Mouse (Mus musculus): ENCODE data around the gene Cacna1f.

The Cacna1f gene

DNA sequence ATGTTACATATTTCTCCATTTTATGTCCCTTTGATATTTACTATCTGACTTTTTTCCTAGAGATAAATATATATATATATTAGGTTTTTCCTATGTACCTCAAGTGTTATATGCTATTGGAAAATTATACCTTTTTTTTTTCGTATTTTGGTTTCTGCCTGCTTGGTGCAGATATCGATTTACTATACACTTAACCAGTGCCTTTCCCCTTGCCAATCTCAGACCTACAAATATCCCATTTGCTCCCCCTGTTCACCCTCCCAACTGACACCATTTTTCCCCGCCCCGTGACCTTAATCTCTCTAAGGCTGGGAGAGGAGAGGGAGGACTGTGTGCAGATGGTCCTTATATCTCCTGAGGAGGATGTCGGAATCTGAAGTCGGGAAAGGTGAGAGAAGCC lies at the start of gene Cacna1f:
Gene Cacna1f, plus strand, starts transcription at position 301 of the 400 bp plus-strand sequence.
- DNase-seq (ENCODE audit: low spot score) = no peak

DNA sequence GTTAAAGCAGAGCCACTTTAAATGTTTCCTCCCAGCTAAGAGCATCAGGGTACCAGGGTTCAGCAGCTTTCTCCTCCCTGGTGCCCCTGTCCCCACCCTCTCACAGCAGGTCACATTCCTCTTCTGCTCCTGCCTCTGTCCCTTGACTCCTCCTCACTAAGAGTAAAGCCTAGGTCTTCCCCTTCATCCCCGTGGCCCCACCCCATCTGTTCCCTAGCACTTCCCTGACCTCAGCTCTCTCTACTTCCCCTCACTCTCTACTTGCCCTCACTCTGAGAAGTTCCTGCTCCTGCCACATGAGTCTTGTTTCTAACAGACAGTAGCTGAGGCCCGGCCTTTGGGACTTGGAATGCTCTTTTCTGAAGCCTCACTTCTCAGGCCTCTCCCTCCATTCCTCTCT lies 43.8 kb upstream of the Cacna1f start:
- DNase-seq (ENCODE audit: low spot score) = no peak

DNA sequence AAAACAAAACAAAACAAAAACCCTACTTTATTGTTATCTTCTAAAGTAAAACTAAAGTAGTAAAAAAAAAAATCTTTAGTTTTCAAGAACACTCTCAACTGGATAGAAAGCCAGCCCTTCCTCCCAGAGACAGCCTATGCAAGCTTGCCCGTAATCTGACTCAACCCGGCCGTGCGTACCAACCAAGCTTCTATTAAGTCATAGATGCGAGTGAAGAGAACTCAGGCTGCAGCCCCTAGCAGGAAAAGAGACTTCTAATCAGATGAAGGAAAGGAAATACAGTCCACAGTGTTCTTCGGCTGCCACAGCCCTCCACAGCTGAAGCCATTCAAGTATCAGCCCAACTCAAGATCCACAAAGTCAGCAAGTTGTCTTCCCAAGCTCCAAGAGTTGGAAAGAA lies 40.5 kb upstream of the Cacna1f start:
- DNase-seq (ENCODE audit: low spot score) = no peak

DNA sequence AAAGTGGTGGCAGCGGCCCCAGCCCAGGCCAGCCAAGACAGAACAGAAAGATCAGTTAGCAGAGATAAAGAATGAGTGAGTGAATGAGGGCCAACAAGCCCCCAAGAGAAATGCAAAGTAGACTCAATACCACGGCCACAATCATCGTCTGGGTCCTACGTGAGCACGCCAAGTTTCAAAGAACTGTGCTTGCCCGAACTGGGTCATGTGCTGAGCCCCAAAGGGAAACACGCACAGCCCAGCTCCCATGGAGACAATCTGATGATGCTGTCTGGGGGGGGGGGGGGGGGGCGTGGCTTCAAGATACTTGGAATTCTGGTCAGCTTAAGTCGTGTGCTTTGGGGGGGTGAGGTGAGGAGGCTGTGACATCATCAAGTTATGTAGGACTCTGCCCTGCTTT lies 39.4 kb upstream of the Cacna1f start:
- no peak for DNase-seq (ENCODE audit: low spot score)

DNA sequence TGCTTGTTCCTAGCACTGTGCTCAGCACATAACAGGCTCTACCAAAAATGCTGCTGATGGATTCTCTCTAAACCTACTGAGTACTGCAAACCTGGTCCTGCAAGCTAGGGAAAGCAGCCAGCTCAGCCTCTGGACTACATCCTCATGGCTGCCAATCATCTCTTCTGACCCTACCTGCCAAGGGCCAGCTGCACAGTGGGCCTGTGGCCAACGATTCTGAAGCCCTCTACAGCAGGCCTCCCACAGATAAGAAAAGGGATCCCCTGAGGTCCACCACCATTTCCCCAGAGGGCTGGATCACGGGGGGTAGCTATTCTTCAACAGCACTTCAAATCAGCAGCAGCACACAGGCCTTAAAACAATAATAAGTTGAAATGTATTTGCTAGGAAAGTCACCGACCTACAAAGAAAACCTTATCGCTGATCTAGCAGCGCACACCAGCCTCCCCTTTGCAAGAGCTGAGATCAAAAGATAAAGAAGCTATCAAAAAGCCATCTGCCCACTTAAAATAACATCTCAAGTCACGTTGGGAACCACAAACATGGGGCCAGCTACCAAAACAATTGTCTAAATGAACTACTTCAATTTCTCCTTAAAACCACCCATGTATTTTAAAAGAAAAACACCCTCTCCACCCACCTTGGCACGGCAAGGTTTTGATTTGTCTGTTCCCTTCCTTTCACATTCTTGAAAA lies 36.3 kb upstream of the Cacna1f start:
- no peak for DNase-seq (ENCODE audit: low spot score)

DNA sequence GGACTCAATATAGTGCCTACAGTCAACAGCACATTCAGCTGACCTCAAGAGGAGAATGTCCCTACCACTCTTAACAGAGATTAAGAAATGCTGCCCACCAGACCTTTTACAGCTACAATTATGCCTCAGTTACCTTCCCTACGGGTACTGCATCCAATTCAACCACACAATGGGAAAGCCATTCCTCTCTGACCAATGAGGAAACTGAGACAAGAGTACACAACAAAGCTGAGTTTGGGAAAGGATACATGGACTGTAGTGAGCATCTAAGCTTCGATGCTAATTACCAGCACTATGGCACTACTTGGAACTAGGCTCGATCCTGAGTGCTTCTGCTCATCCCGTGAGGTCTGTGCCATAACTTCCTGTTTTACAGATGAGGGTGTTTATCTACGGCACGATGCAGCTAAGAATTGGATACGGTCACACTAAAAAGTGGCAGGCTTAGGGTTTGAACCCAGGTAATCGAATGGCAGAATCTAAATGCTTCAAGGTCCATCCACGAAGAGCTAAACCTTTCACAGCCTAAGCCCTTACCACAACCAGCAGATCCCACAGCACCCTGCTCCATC lies 35.2 kb upstream of the Cacna1f start:
- no peak for DNase-seq (ENCODE audit: low spot score)

DNA sequence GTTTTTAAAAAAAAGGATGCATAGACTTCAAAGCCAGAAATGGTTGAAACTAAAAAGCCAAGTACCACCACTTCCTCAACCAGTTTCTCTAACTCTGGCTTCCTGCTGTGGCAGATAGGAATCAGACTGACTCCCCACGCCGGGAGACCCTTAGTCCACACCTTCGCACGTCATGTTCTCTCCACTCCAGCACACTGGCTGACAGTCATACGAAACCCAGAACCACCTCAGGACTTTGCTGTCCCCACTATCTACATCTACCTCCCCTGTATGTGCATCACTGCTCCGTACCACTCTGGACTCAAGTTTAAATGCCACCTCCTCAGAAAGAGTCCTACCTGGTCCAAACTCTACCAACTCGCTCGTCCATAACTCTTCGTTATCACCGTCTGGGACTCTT lies 34.4 kb upstream of the Cacna1f start:
- no peak for DNase-seq (ENCODE audit: low spot score)

DNA sequence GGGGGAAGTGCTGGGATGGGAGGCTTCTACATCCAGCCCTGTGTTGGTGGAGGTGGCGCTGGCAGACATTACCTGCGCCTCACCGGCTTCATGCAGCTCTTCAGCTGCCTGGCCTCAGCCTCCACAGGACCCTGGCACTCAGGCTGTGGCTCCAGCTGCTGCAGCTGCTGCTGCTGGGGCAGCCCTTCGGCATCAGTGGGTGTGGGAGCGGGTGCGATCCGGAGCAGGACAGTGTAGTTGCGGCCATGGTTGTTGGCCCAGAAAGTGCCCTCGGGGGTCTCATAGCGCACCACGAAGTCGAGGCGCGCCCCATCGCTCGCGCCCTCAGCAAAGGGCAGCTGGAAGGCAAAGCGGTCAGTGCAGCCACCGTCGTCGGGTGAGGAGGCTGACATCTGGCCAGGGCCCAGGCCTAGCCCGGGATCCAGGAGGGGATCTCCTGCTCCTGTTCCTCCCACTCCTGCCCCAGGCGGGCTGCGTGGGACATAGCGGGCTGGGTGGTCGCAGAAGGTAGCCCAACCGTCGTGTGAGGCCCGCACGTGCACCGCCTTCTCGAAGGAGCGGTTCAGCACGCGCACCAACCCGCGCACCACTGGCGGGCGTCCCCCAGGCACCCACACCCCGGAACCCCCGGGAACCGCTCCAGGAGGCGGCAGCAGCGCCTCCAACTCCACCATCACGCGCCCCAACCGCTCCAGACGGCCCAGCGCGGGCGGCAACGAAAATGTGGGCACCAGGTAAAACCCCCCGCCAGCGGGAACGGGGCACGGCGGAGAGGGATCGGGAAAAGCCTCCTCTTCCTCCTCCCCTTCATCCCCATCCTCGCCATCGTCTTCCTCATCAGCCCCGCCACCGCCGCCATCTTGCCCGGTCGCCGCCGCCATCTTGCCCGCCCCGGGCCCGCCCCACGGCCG lies 33.5 kb upstream of the Cacna1f start, which contains the start of gene Foxp3:
Gene Foxp3, plus strand, starts transcription at position 469 of the 911 bp plus-strand sequence.
- DNase-seq (ENCODE audit: low spot score) = no peak

DNA sequence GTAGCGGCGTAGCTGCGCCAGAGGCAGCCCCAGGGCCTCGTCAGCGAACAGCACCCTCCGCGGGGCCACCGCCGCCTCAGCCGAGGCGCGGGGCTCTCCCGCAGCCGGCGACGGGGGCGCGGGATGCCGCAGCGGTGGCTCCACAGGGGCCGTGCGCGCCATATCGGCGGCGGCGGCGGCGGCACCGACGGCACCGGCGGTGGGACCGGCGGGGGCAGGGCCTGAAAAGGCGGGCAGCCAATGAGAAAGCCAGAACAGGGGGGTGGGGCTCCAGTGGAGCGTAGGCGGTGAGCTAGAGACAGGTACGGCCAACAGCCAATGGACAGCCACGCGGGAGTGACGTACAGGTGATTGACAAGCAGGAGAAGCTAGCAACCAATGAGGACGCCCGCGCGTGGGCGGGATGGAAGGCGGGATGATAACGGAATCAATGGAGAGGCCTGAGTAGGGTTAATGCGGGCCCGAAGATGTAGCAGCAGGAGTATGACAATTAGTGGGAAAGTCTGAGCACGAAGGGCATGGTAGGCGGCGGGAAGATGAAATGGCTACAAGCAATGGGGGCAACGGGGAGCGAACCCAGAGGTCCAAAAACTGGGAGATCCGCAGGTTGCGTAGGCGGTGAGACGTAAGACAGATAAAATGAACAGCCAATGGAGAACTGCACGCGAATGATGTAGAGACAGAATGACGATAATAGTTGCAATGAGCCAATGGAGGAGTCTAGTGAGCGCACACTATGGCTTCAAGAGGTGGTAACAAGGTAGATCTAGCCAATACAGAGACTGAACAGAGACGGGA lies 32.6 kb upstream of the Cacna1f start, which contains the start of gene Ppp1r3f:
Gene Ppp1r3f, minus strand, starts transcription at position 197 of the 798 bp plus-strand sequence.
- DNase-seq (ENCODE audit: low spot score) = peak; percentile 84

DNA sequence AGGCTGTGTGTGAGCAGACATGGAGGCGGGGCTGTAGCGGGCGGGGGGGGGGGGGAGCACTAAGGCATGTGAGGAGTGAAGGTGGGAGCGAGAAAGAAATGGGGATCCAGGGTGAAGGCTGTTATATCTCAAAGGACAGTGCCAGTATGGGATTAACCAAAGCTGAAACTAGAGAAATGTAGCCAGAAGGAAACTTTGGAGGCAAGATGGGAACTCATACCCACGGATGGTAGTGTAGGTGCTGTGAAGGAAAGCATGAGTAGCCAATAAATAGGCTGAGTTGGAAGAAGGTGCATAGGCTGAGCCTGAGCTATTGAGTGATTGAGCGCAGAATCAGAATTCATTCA lies 32.0 kb upstream of the Cacna1f start:
- DNase-seq (ENCODE audit: low spot score) = no peak

DNA sequence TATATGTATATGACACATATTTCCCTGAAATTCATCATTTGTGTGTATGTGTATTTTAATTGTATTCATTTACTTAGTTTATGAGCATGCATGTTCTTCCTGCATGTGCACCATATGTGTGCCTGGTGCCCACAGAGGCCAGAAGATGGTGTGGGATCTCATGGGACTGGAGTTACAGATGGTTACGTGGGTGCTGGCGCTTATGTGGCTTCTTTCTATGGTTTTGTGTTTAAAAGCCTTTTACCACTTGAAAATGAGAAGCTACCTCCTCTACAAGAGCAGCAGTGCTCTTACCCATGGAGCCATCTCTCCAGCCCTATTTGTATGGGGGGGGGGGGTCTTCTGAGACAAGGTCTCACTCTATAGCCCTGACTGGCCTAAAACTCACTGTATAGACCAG lies 25.7 kb upstream of the Cacna1f start:
- no peak for DNase-seq (ENCODE audit: low spot score)

DNA sequence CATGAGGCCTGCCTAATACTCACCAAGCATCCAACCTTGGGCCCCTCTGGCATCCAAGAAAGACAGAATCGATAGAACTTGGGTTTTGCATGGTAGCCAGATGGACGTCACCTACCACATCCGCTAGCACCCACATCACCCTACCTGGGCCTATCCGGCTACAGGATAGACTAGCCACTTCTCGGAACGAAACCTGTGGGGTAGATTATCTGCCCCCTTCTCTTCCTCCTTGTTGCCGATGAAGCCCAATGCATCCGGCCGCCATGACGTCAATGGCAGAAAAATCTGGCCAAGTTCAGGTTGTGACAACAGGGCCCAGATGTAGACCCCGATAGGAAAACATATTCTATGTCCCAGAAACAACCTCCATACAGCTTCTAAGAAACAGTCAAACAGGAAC lies 23.0 kb upstream of the Cacna1f start:
- no peak for DNase-seq (ENCODE audit: low spot score)

DNA sequence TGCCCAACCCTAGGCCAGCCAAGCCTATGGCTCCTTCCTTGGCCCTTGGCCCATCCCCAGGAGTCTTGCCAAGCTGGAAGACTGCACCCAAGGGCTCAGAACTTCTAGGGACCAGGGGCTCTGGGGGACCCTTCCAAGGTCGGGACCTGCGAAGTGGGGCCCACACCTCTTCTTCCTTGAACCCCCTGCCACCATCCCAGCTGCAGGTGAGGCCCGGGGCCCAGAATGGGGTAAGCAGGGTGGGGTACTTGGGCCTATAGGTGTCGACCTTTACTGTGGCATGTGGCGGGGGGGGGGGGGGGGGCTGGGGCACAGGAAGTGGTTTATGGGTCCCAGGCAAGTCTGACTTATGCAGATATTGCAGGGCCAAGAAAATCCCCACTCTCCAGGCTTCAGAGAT lies 20.5 kb upstream of the Cacna1f start:
- DNase-seq (ENCODE audit: low spot score) = no peak

DNA sequence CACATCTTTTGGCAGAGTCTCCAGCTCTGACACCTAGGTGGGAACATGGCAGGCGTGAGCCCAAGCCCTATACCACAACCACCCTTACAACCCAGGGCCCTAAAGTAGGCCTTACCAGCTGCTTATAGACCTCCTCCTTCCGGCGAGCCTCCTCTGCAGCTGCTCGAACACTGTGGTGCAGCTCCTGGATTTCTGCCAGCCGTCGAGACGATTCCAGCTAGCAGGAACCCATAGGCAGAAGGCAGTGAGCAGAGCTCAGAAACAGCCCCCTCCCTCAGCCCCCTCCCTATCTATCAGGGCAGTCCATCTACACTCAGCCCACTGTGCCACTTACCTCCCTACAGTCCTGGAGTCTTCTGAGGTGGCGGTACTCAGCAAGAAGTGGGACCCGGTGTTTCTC lies 11.5 kb upstream of the Cacna1f start:
- DNase-seq (ENCODE audit: low spot score) = no peak

DNA sequence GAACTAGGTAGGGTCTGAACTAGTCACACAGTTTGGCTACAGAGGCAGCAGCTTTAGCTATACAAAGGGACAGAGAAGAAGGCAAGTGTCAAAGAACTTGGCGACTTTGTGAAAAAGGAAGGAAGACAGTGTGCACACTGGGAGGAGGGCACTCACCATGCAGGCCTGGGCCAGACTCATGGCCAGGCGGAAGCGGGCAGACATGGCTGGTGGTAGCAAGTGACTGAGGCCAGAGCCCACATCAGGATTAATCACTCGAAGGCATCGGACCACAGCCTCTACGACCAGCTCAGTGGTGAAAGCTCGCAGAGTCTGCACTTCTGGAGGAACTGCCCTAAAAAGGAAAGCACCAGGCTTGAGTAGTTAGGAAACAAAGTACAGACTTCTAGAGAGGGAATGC lies 2.9 kb upstream of the Cacna1f start:
- no peak for DNase-seq (ENCODE audit: low spot score)

DNA sequence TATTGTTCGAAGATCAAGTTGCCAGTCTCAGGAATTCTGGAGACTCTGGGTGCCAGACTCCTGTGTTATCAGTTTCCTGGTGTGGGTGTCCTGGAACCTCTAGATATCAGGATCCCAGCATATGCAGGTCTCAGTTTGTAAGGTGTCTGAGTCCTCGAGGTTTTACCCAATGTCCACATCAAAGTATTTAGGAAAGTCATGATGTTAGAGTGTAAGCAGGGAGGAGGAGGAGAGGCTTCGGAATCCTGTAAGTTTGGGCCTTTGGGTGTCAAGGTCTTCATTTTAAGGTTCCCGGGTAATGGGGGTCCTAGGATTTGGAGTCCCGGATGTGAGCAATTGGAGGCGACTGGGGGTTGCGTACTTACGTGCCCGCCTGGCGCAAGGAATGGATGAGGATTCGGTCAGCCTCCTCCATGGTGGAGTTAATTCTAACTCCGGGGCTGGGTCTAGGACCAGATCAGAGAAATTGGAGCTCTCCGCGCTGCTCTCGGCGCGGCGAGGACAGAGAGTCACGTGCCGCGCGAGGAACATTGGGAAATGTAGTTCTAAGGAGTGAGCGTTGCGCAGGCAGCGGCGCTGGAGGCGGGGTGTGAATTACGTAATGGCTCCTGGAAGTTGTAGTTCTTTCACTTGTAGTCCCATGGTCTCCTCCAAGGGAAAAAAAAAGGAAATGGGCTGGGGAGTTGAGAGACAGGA lies 1.9 kb upstream of the Cacna1f start, which contains the start of gene Ccdc22:
Gene Ccdc22, minus strand, starts transcription at position 639 of the 696 bp plus-strand sequence.
- peak; percentile 64 for DNase-seq (ENCODE audit: low spot score)

DNA sequence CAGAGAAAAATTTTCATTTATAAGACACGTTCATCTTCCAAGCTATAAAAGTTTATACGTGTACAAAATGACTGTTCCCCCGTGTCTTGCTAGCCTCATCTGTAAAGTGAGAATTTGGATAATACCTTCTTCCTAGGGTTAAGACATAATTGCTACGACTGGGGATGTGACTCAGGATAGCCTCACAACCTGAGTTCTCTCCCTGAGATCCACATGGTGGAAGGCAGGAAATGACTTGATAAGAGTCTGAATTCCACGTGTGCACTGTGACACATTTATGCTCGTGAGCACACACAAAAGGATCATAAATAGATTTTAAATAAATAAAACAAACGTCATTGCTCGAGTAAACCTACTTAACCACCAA lies 1.3 kb upstream of the Cacna1f start:
- no peak for DNase-seq (ENCODE audit: low spot score)

DNA sequence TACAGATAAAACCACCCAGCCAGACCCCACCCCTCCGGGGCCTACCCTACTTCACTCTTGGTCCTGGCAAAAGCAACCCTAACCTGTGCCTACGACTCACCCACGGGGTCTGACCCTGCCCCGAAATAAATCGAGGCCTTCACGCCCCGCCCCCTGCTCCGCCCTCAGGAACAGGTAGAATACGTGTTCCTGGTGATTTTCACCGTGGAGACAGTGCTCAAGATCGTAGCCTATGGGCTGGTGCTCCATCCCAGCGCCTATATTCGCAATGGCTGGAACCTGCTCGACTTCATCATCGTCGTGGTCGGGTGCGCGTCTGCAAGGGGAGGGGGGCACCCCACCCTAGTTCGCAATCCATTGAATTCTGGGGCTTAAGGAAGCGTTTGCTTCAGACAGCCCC lies 3.2 kb downstream of the Cacna1f start:
- no peak for DNase-seq (ENCODE audit: low spot score)

DNA sequence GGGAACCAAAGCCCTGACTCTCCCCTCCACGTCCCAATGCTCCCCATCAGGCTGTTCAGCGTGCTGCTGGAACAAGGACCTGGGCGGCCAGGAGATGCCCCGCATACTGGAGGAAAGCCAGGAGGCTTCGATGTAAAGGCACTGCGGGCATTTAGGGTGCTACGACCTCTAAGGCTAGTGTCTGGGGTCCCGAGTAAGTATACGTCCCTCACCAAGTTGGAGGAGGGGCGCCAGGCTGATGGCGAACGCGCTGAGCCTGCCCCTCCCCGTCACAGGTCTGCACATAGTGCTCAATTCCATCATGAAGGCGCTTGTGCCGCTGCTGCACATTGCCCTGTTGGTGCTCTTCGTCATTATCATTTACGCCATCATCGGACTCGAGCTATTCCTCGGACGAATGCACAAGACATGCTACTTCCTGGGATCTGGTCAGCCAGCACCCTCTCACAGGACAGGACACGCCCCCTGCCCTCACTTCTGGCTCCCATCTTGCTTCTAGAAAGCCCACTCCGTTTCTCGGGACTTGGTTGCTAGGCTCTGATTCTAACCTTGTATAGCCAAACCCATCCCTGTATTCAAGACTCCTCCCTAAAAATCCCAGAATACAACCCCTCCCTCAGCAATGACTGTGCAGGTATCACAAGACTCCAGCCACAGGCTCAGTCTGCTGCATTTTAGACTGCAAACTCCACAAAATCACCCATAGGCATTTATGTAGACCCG lies 3.8 kb downstream of the Cacna1f start:
- DNase-seq (ENCODE audit: low spot score) = no peak

DNA sequence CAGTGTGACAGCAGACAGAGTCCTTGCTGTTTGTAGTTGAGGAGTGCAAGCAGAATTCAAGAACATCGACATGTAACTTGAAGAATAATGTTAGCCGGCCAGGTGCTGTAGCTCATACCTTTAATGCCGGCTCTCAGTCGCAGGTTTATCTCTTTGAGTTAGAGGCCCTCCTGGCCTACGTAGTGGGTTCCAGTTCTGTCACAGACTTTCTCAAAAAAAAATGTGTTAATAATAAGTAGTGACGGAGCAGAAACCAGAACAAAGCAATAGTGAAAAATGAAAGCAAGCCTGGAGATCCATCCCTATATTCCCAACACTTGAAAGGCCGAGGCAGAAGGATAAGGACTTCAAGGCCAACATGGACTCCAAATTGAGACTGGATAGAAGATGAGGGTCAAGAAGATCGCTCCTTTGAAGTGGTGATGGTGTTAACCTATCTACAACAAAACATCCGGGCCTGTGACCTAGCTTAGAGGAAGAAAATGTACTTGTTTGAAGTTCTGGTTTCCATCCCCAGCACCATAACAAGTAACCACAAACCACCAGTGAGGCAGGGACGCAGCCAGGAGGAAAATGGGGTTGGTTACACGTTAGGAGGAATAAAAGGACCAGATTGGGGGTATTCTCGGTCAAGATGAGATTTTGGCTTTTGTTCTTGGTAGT lies 11.1 kb downstream of the Cacna1f start:
- DNase-seq (ENCODE audit: low spot score) = no peak
